Mouse (Mus musculus) hindbrain, embryonic 15.5 days (tissue): ENCODE results near the gene Morn1. TPM values are rescaled to one million over a fixed set of nuclear protein-coding genes. Genes with fewer than 3 reads are reported as not detected.
A peak's percentile ranks its signal among the peaks of the same experiment; 100 is the strongest.

Source experiments
- ATAC-seq: fragments of 200-750 bp; cut with Nextera tagmentation; 2 replicates; pipeline ENCODE4 v1.8.0; 2017; ENCODE audit warnings: low read depth, moderate number of reproducible peaks, moderate TSS enrichment; ENCODE audit not compliant: low FRiP score
- H3K27ac ChIP-seq: fragments of 300-500 bp; sonication (generic); replicated peaks from 2 replicates; pipeline ENCODE4 v1.5.1; 2015; ENCODE audit warnings: mild to moderate bottlenecking, inconsistent platforms
- H3K27me3 ChIP-seq: fragments of 300-500 bp; sonication (generic); 2 replicates; pipeline ENCODE4 v1.6.1; 2015; ENCODE audit warnings: control low read depth, inconsistent platforms
- H3K36me3 ChIP-seq: fragments of 300-500 bp; sonication (generic); 2 replicates; pipeline ENCODE4 v1.6.1; 2015; ENCODE audit warnings: control low read depth, inconsistent platforms
- H3K4me1 ChIP-seq: fragments of 300-500 bp; sonication (generic); replicated peaks from 2 replicates; pipeline ENCODE4 v1.6.1; 2015; ENCODE audit warnings: control low read depth, inconsistent platforms
- H3K4me2 ChIP-seq: fragments of 300-500 bp; sonication (generic); 2 replicates; pipeline ENCODE4 v1.6.1; 2015; ENCODE audit warnings: moderate library complexity, mild to moderate bottlenecking, inconsistent platforms
- H3K4me3 ChIP-seq: fragments of 300-500 bp; sonication (generic); 2 replicates; pipeline ENCODE4 v1.5.1; 2015; ENCODE audit warnings: mild to moderate bottlenecking, inconsistent platforms
- H3K9ac ChIP-seq: fragments of 300-500 bp; sonication (generic); 2 replicates; pipeline ENCODE4 v1.6.1; 2015; ENCODE audit warnings: inconsistent platforms
- H3K9me3 ChIP-seq: fragments of 300-500 bp; sonication (generic); 2 replicates; pipeline ENCODE4 v1.6.1; 2016; ENCODE audit warnings: control low read depth, inconsistent platforms
- WGBS: fragments of 180-500 bp; shearing (Covaris S2); methylation state at CpG from one replicate; pipeline ENCODE4 v1.1.7; 2015; 5-methylcytosine and 5-hydroxymethylcytosine counted together
- polyA plus RNA-seq: library from polyadenylated mRNA; unstranded; fragments of >200 nt; fragmentation: Nextera tagmentation; extraction: Ambion mirVana; gene quantifications from 2 replicates; pipeline ENCODE4 v1.2.1, GENCODE M21; 2015

Morn1 gene
- polyA plus RNA-seq, 1 experiment from 2014 or later = 10.0 TPM

DNA sequence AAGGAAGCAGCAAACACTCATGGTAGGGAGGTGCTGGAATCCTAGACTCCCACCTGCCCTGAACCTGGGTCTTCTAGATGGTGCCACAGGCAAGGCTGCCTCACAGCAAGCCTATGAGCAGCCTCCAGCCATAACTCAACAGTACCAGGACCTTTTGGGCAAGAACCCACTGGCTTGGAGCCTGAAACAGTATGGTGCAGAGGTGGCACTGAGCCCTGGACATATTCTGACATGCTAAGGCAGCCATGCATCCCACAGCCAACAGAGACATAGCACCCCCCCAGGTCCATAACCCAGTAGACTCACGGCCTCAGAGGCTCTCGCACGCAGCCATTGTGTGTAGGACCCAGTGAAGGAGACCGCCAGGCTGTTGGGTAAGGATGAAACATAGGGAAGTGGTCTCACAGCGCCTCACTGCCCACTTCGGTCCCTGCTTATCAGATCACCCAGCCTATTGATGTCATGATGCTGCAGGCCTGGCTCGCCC lies 48.4 kb downstream of the Morn1 start:
- no peaks in the 10 kb centered on the region for H3K36me3 ChIP-seq
- H3K9ac ChIP-seq = no peak overlapping the region
- 82% methylated on average over 7 of the region's 7 CpGs for WGBS
- no peak for ATAC-seq
- no peaks in the 10 kb centered on the region for H3K9me3 ChIP-seq
- H3K27ac ChIP-seq = no peak overlapping the region
- no peaks in the 10 kb centered on the region for H3K27me3 ChIP-seq
- H3K4me2 ChIP-seq = no peak overlapping the region
- no peak overlapping the region for H3K4me3 ChIP-seq
- H3K4me1 ChIP-seq = peaks cover 33% of the 10 kb centered on the region

- H3K36me3 ChIP-seq = no peaks in the 10 kb centered on the region
- peaks cover 33% of the 10 kb centered on the region for H3K4me1 ChIP-seq
- no peak overlapping the region for H3K4me2 ChIP-seq
- H3K9me3 ChIP-seq = no peaks in the 10 kb centered on the region
- no peak overlapping the region for H3K9ac ChIP-seq
- no peak overlapping the region for H3K27ac ChIP-seq
- no peak overlapping the region for H3K4me3 ChIP-seq
- 66% methylated on average over 5 of the region's 5 CpGs for WGBS
- H3K27me3 ChIP-seq = no peaks in the 10 kb centered on the region
- no peak for ATAC-seq
These were observed 49.7 kb downstream of the Morn1 start for GRCm38 (mm10) chr4:155135909-155136585.

- H3K4me3 ChIP-seq = no peak overlapping the region
- 86% methylated on average over 7 of the region's 7 CpGs for WGBS
- ATAC-seq = no peak
- H3K27ac ChIP-seq = no peak overlapping the region
- no peaks in the 10 kb centered on the region for H3K27me3 ChIP-seq
- no peaks in the 10 kb centered on the region for H3K9me3 ChIP-seq
- H3K4me1 ChIP-seq = peaks cover 35% of the 10 kb centered on the region
- H3K36me3 ChIP-seq = no peaks in the 10 kb centered on the region
- no peak overlapping the region for H3K9ac ChIP-seq
- H3K4me2 ChIP-seq = no peak overlapping the region
These were observed 51.5 kb downstream of the Morn1 start for GRCm38 (mm10) chr4:155137891-155138290.

GRCm38 (mm10) chr4:155138451-155138850 lies 52.1 kb downstream of the Morn1 start:
- 83% methylated on average over 8 of the region's 8 CpGs for WGBS
- H3K4me2 ChIP-seq = no peak overlapping the region
- ATAC-seq = no peak

GRCm38 (mm10) chr4:155139281-155140045 lies 53.1 kb downstream of the Morn1 start:
- Histone ChIP-seq H3K4me3 (no peak overlapping the region), H3K4me1 (peaks cover 34% of the 10 kb centered on the region), H3K27ac (no peak overlapping the region), H3K9ac (no peak overlapping the region), H3K27me3 (no peaks in the 10 kb centered on the region), H3K9me3 (no peaks in the 10 kb centered on the region), H3K36me3 (no peaks in the 10 kb centered on the region), H3K4me2 (no peak overlapping the region)
- ATAC-seq = no peak
- WGBS = 81% methylated on average over 12 of the region's 12 CpGs

More at GRCm38 (mm10) chr4:155138451-155138850, 52.1 kb downstream of the Morn1 start:
- Histone ChIP-seq H3K9me3 (no peaks in the 10 kb centered on the region), H3K27ac (no peak overlapping the region), H3K4me3 (no peak overlapping the region), H3K27me3 (no peaks in the 10 kb centered on the region), H3K4me1 (peaks cover 34% of the 10 kb centered on the region), H3K36me3 (no peaks in the 10 kb centered on the region), H3K9ac (no peak overlapping the region)

DNA sequence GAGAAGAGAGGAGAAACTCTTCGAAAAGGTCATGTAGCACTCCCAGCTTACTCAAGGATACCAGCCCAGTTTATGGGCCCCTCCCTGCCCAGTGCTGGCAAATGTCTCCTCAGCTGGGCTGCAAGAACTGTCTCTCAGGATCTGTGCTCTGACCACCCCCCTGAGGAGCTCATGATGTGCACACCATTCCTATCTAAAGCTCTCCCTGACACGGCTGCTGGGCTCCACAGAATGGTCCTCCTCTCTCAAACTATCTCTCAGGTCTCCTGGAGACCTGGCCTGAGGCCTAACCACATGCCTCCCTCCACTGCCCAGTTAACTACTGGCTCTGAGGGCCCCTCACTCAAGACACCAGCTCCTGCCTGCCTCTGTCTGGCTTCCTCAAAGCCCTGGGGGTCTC lies 53.8 kb downstream of the Morn1 start:
- 70% methylated on average over 2 of the region's 2 CpGs for WGBS
- Histone ChIP-seq H3K27me3 (no peaks in the 10 kb centered on the region), H3K4me1 (peaks cover 36% of the 10 kb centered on the region), H3K36me3 (no peaks in the 10 kb centered on the region), H3K4me2 (no peak overlapping the region), H3K4me3 (no peak overlapping the region), H3K9me3 (no peaks in the 10 kb centered on the region), H3K27ac (no peak overlapping the region), H3K9ac (no peak overlapping the region)
- no peak for ATAC-seq

DNA sequence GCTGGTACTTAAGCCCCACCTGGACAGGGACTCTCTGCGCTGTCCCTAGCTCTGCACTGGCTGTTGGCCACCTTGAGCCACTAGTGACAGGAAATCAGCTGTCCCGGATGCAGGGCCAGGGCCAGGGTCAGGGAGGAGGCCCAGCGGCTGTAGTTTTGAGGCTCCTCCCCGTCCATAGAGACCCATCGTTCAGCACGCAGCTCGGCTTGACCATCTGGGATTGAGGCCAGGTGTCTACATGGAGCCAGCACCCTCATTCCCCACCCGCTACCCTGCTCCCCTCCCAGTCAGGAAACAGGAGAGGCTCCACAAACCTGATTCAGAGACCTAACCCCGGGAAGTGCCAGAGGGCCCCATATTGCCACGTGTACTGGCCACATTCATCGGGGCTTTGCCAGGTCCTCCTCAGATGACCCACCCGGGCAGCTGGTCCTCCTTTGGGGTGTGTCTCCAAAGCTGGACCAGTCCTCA lies 54.5 kb downstream of the Morn1 start:
- Histone ChIP-seq H3K9ac (no peak overlapping the region), H3K9me3 (no peaks in the 10 kb centered on the region), H3K36me3 (no peaks in the 10 kb centered on the region), H3K27ac (no peak overlapping the region), H3K4me1 (peaks cover 33% of the 10 kb centered on the region), H3K27me3 (no peaks in the 10 kb centered on the region), H3K4me3 (no peak overlapping the region), H3K4me2 (no peak overlapping the region)
- no peak for ATAC-seq
- WGBS = 66% methylated on average over 12 of the region's 12 CpGs

DNA sequence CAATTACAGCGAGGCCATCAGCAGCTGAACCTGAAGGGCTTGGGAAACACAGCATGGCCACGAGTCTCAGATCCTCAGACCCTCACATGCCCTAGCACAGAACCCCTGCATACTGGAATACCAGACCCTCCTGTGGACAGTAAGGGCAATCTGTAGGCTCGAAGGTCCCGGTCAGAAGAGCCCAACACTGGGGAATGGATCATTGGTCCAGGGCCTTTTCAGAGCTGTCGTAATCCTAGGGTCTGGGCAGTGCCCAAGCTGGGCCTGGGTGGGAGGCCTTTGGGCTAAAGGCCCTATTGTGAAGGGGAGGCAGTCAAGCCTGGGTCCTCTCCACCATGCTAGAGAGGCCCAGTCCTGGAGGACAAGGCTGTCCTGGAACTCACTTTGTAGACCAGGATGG lies 56.5 kb downstream of the Morn1 start:
- no peak overlapping the region for H3K4me3 ChIP-seq
- no peak overlapping the region for H3K9ac ChIP-seq
- H3K4me2 ChIP-seq = no peak overlapping the region
- 87% methylated on average over 5 of the region's 5 CpGs for WGBS
- ATAC-seq = no peak
- H3K27me3 ChIP-seq = no peaks in the 10 kb centered on the region
- H3K4me1 ChIP-seq = peaks cover 38% of the 10 kb centered on the region
- no peaks in the 10 kb centered on the region for H3K36me3 ChIP-seq
- H3K9me3 ChIP-seq = no peaks in the 10 kb centered on the region
- H3K27ac ChIP-seq = 0 out of 2 replicates have a peak overlapping the region, but pooled peaks have one; percentile 79

GRCm38 (mm10) chr4:155143411-155143810 lies 57.0 kb downstream of the Morn1 start:
- Histone ChIP-seq H3K27ac (peak overlapping the region; percentile 79), H3K36me3 (no peaks in the 10 kb centered on the region), H3K4me1 (peaks cover 38% of the 10 kb centered on the region), H3K27me3 (no peaks in the 10 kb centered on the region), H3K9ac (no peak overlapping the region; the same call in 1 of the 2 replicates), H3K4me2 (no peak overlapping the region), H3K4me3 (no peak overlapping the region), H3K9me3 (no peaks in the 10 kb centered on the region)
- no peak for ATAC-seq
- 46% methylated on average over 2 of the region's 2 CpGs for WGBS

DNA sequence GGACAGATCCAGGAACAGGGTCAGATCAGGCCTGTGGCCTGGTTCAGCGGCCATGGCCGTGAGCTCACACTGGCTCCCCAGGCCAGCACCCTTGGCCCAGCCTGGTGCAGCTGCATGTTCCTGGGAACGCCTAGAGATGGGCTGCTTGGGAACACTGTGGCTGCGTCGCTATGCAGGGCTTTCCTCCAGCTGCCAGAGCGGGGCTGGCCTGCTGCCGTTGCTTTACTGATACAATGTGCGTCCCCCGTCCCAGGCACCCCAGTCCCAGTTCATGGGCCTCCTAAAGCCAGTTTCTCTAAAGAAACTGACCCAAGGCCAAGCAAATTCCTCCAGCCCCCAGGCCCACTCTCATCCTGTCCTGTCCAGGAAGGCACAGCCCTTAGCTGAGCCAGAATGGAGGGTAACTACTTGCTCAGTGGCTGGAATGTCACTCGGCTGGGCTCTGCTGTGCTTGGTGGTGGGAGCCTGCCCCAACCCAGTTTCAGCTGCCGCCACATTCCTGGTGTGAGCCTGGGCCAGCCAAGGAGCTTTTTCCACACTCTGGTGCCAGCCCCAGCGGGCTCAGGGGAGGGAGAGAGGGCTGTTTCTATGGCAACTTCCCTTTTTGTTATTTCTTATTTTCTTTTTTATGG lies 57.6 kb downstream of the Morn1 start:
- H3K27ac ChIP-seq = peak overlapping the region; percentile 79
- WGBS = 21% methylated on average over 12 of the region's 12 CpGs
- no peak overlapping the region; the same call in 1 of the 2 replicates for H3K9ac ChIP-seq
- H3K36me3 ChIP-seq = no peaks in the 10 kb centered on the region
- ATAC-seq = peak; percentile 80
- H3K4me3 ChIP-seq = no peak overlapping the region
- H3K9me3 ChIP-seq = no peaks in the 10 kb centered on the region
- no peak overlapping the region for H3K4me2 ChIP-seq
- peaks cover 38% of the 10 kb centered on the region for H3K4me1 ChIP-seq
- H3K27me3 ChIP-seq = no peaks in the 10 kb centered on the region

DNA sequence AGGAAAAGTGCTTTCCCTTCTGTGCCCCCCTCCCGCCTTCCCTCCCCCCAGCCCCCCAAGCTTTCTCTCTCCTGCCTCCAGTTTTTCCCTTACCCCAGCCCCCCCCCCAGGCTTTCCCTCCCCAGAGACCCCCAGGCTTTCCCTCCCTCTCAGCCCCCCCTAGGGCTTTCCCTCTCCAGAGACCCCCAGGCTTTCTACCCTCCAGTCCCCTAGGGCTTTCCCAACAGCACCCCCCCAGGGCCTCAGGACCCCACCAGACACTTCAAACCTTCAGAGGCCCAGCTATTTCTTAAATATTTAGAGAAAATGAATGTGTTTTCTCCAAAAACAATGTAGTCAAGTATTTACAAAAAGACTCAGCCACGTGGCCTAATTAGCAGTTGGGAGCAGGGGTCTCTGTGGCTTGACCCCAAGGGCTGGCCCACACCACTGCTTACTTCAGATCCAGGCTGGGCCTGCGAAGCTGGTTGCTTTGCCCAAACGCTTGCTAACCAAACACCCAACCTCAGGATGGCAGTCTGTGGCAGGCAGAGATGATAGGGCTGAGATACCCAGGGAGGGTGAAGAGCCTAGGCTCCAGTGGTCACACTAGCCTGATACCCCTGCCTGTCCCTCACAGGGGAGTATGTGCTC lies 58.3 kb downstream of the Morn1 start:
- Histone ChIP-seq H3K9me3 (no peaks in the 10 kb centered on the region), H3K4me3 (no peak overlapping the region), H3K36me3 (no peaks in the 10 kb centered on the region), H3K4me1 (peaks cover 38% of the 10 kb centered on the region), H3K4me2 (no peak overlapping the region), H3K27ac (peak overlapping the region; percentile 79), H3K9ac (no peak overlapping the region), H3K27me3 (no peaks in the 10 kb centered on the region)
- 30% methylated on average over 4 of the region's 4 CpGs for WGBS
- ATAC-seq = no peak
